ENCODE assay signal across 22 mouse cellular contexts in the genomic region with DNA sequence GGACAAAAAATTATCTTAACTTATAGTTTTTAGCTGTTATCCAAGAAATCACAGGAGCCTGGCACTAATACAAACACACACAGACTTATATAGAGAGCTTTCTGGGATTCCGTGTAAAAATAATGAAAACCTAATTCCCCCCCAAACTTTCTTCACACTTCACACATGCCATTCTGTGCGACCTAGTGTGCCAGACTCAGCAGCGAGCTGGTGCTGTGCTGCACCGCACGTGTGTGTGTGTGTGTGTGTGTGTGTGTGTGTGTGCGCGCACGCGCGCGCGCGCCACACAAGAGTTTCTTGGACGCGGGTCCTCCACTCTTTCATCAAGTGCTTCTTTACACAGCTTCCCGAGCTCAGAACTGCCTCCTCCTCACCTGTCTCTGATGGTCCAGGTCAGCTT. TPM values are rescaled to one million over a fixed set of nuclear protein-coding genes. Genes with fewer than 3 reads are reported as not detected.
A peak's percentile ranks its signal among the peaks of the same experiment; 100 is the strongest.
DNase-seq lines count a peak whose midpoint lies in the region; ATAC-seq and TF ChIP-seq lines count a peak whose summit lies in the region.
"Had no signal": no experiment of that assay in that cellular context is flagged by ENCODE, and none has a peak within 500 bp of the region (broad histone marks: within the 10 kb centered on the region; RNA-seq: fewer than 3 reads in every experiment).

No protein-coding gene starts in this region.

- H3K4me3 ChIP-seq in forebrain, embryonic 14.5 days (ENCODE audit: low read depth, low read length): no peak overlapping the region
- H3K4me3 ChIP-seq in forebrain, embryonic 11.5 days (ENCODE audit: low read depth, low read length): no peak overlapping the region
- H3K4me3 ChIP-seq in forebrain, embryonic 16.5 days (replicated peaks; ENCODE audit: low read length): no peak overlapping the region
- no peak overlapping the region for H3K4me3 ChIP-seq in forebrain, embryonic 10.5 days
- no peak overlapping the region for H3K4me3 ChIP-seq in layer of hippocampus, adult 2 months
- H3K4me3 ChIP-seq: embryonic facial prominence, embryonic 10.5 days; embryonic facial prominence, embryonic 12.5 days had no signal

- 85% methylated on average over 16 of the region's 16 CpGs for WGBS in forebrain, embryonic 14.5 days
- WGBS in forebrain, embryonic 11.5 days: 92% methylated on average over 16 of the region's 16 CpGs
- 75% methylated on average over 16 of the region's 16 CpGs for WGBS in forebrain, embryonic 16.5 days
- 95% methylated on average over 16 of the region's 16 CpGs for WGBS in forebrain, embryonic 10.5 days

- ATAC-seq in forebrain, embryonic 14.5 days: peak; percentile 44; the same call in 1 of the 2 replicates
- ATAC-seq in forebrain, embryonic 11.5 days (replicated peaks; ENCODE audit: low FRiP score): no peak
- ATAC-seq in forebrain, embryonic 16.5 days: peak; percentile 65
- ATAC-seq: activated CD4-positive, CD25-positive, alpha-beta regulatory T cell, adult 4 months; CD4-positive, CD25-positive, alpha-beta regulatory T cell, adult 4 months; Patski had no signal

- H3K4me1 ChIP-seq in forebrain, embryonic 14.5 days (ENCODE audit: control insufficient read depth, insufficient read depth, low read length): no peaks in the 10 kb centered on the region
- no peaks in the 10 kb centered on the region for H3K4me1 ChIP-seq in forebrain, embryonic 11.5 days (replicated peaks; ENCODE audit: control insufficient read depth, insufficient read depth, low read length)
- peaks cover 5% of the 10 kb centered on the region for H3K4me1 ChIP-seq in forebrain, embryonic 16.5 days (replicated peaks; ENCODE audit: control insufficient read depth, insufficient read depth, low read length)
- no peaks in the 10 kb centered on the region for H3K4me1 ChIP-seq in forebrain, embryonic 10.5 days

- no peak overlapping the region for H3K27ac ChIP-seq in forebrain, embryonic 14.5 days (ENCODE audit: low read depth, low read length)
- no peak overlapping the region for H3K27ac ChIP-seq in forebrain, embryonic 11.5 days (ENCODE audit: low read depth, low read length)
- H3K27ac ChIP-seq in forebrain, embryonic 16.5 days (ENCODE audit: low read length): peak overlapping the region; percentile 27; the same call in 1 of the 2 replicates
- H3K27ac ChIP-seq in forebrain, embryonic 10.5 days: no peak overlapping the region
- H3K27ac ChIP-seq in layer of hippocampus, adult 2 months: peak overlapping the region; percentile 23; the same call in 1 of the 2 replicates
- H3K27ac ChIP-seq: embryonic facial prominence, embryonic 10.5 days; embryonic facial prominence, embryonic 12.5 days had no signal

- H3K27me3 ChIP-seq in forebrain, embryonic 14.5 days (replicated peaks; ENCODE audit: control insufficient read depth, insufficient read depth, low read length): no peaks in the 10 kb centered on the region
- H3K27me3 ChIP-seq in forebrain, embryonic 11.5 days (ENCODE audit: control insufficient read depth, insufficient read depth, low read length): no peaks in the 10 kb centered on the region
- H3K27me3 ChIP-seq in forebrain, embryonic 16.5 days (replicated peaks; ENCODE audit: control insufficient read depth, insufficient read depth, low read length): no peaks in the 10 kb centered on the region
- no peaks in the 10 kb centered on the region for H3K27me3 ChIP-seq in forebrain, embryonic 10.5 days (ENCODE audit: poor library complexity, severe bottlenecking)
- H3K27me3 ChIP-seq: CH12.LX; embryonic facial prominence, embryonic 12.5 days; Patski had no signal

- no peak for TF ChIP-seq CTCF in layer of hippocampus, adult 2 months (conservative IDR thresholded peaks at IDR 0.05)

- no peaks in the 10 kb centered on the region for H3K9me3 ChIP-seq in forebrain, embryonic 14.5 days (replicated peaks; ENCODE audit: control insufficient read depth, low read length)
- H3K9me3 ChIP-seq in forebrain, embryonic 11.5 days (ENCODE audit: control insufficient read depth, low read length): no peaks in the 10 kb centered on the region
- H3K9me3 ChIP-seq in forebrain, embryonic 16.5 days (ENCODE audit: control insufficient read depth, low read length): no peaks in the 10 kb centered on the region
- no peaks in the 10 kb centered on the region for H3K9me3 ChIP-seq in forebrain, embryonic 10.5 days
- H3K9me3 ChIP-seq: embryonic facial prominence, embryonic 10.5 days; embryonic facial prominence, embryonic 12.5 days; G1E had no signal

- DNase-seq in forebrain, embryonic 14.5 days (ENCODE audit: low spot score): no peak
- DNase-seq in forebrain, embryonic 11.5 days (ENCODE audit: low spot score): no peak
- DNase-seq in forebrain, embryonic 10.5 days (ENCODE audit: extremely low spot score, low spot score): no peak
- DNase-seq in layer of hippocampus, adult 2 months (ENCODE audit: low spot score in 2 of 2): no peak
- DNase-seq in layer of hippocampus, adult 9-11 months: no peak
- DNase-seq: adrenal gland, adult 8-10 months; adrenal gland, postnatal 14 days; adrenal gland, postnatal 36 days; B cell, adult 2 months; cerebellum, adult 11 months; cerebellum, adult 18-20 months; cerebellum, adult 8-10 months; cerebellum, adult 9-11 months; cerebellum, postnatal 14 days had no signal

- no peak overlapping the region for H3K9ac ChIP-seq in forebrain, embryonic 14.5 days (ENCODE audit: low read length)
- no peak overlapping the region for H3K9ac ChIP-seq in forebrain, embryonic 11.5 days (ENCODE audit: low read length)
- no peak overlapping the region for H3K9ac ChIP-seq in forebrain, embryonic 16.5 days (replicated peaks; ENCODE audit: low read depth, low read length)
- H3K9ac ChIP-seq: embryonic facial prominence, embryonic 12.5 days had no signal

- H3K4me2 ChIP-seq in forebrain, embryonic 14.5 days (ENCODE audit: low read length): no peak overlapping the region
- H3K4me2 ChIP-seq in forebrain, embryonic 11.5 days (ENCODE audit: low read depth, low read length, severe bottlenecking): no peak overlapping the region
- H3K4me2 ChIP-seq in forebrain, embryonic 16.5 days (ENCODE audit: low read length): no peak overlapping the region
- H3K4me2 ChIP-seq: embryonic facial prominence, embryonic 12.5 days had no signal

- H3K36me3 ChIP-seq in forebrain, embryonic 14.5 days (ENCODE audit: control insufficient read depth, insufficient read depth, low read length): 0 out of 2 replicates have a peak, but pooled peaks cover 3% of the 10 kb centered on the region
- H3K36me3 ChIP-seq in forebrain, embryonic 11.5 days (ENCODE audit: control insufficient read depth, insufficient read depth, low read length): no peaks in the 10 kb centered on the region
- H3K36me3 ChIP-seq in forebrain, embryonic 16.5 days (ENCODE audit: control insufficient read depth, insufficient read depth): no peaks in the 10 kb centered on the region
- H3K36me3 ChIP-seq in forebrain, embryonic 10.5 days (replicated peaks): peaks cover 8% of the 10 kb centered on the region; the same call in 1 of the 2 replicates
- H3K36me3 ChIP-seq: G1E had no signal

RNA-seq across cellular contexts. Expression of gene Rras2, which starts 59.4 kb away (rescaled TPM):
- 26.6 and 27.1 TPM in 2 replicates for polyA plus RNA-seq in forebrain, embryonic 14.5 days (2014; fragmentation: Nextera tagmentation; extraction: Ambion mirVana)
- 25.6 and 26.6 TPM in 2 replicates for polyA plus RNA-seq in forebrain, embryonic 11.5 days (2014; fragmentation: Nextera tagmentation; extraction: Ambion mirVana)
- 23.6 and 23.8 TPM in 2 replicates for polyA plus RNA-seq in forebrain, embryonic 16.5 days (2015; fragmentation: Nextera tagmentation; extraction: Ambion mirVana)
- polyA plus RNA-seq in forebrain, embryonic 10.5 days (2016; fragmentation: Nextera tagmentation; extraction: Ambion mirVana): 23.7 and 27.3 TPM in 2 replicates
- total RNA-seq in layer of hippocampus, adult 2 months (2021): 10 to 100 TPM; 26.0 to 27.6 TPM
- polyA plus RNA-seq: G1E had no signal

Comparison
In these comparisons a context has a peak if more than half of its experiments do, and no peak if none do; other contexts are left out.
1. H3K27ac ChIP-seq: peak in forebrain, embryonic 16.5 days (single experiment) and layer of hippocampus, adult 2 months (single experiment); none in forebrain, embryonic 14.5 days (single experiment), forebrain, embryonic 11.5 days (single experiment) and forebrain, embryonic 10.5 days (single experiment).